Mouse (Mus musculus): Measurements from ENCODE around the gene Gm45717.

DNA sequence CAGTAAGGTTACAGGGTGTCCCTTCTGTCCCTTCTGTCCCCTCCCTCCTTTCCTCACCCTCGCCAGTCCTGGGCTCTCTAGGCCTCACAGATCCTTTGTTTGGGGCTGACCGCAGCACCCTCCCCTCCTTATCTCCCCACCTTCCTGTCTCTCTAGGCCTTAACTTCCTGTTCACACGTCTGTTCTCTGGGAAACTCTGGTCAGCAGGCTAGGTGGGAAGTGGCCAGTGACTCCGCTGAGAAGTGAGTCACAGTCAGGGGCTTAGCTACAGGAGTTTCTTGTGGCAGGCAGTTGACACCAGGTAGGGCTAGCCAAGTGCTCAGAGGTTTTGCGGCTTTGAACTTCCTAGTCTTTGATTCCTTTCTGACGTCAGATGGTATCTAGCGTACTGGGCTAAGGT is 8.8 kb downstream of the Gm45717 start:
- TF ChIP-seq CTCF (IDR thresholded peaks at IDR 0.05; ENCODE audit: low read depth, low read length): no peak
- TF ChIP-seq GATA2 (IDR thresholded peaks at IDR 0.05; ENCODE audit: borderline replicate concordance, low read depth, low read length): no peak
